Mouse (Mus musculus) embryonic facial prominence, embryonic 10.5 days (tissue): ENCODE data around the gene Tmco3. TPM values are rescaled to one million over a fixed set of nuclear protein-coding genes. Genes with fewer than 3 reads are reported as not detected.
A peak's percentile ranks its signal among the peaks of the same experiment; 100 is the strongest.

Experiments used
- DNase-seq: peaks from one replicate; pipeline ENCODE4 v3.0.0-alpha.2; 2017; ENCODE audit warnings: low spot score
- H3K27ac ChIP-seq: fragments of 300-500 bp; sonication (generic); replicated peaks from 2 replicates; pipeline ENCODE4 v1.5.1; 2016; ENCODE audit warnings: mild to moderate bottlenecking
- H3K27me3 ChIP-seq: fragments of 300-500 bp; sonication (generic); replicated peaks from 2 replicates; pipeline ENCODE4 v1.6.1; 2016; ENCODE audit warnings: low read depth, mild to moderate bottlenecking; ENCODE audit not compliant: poor library complexity, severe bottlenecking
- H3K36me3 ChIP-seq: fragments of 300-500 bp; sonication (generic); replicated peaks from 2 replicates; pipeline ENCODE4 v1.6.1; 2016; ENCODE audit warnings: mild to moderate bottlenecking, moderate library complexity
- H3K4me1 ChIP-seq: fragments of 300-500 bp; sonication (generic); 2 replicates; pipeline ENCODE4 v1.6.1; 2016
- H3K4me3 ChIP-seq: fragments of 300-500 bp; sonication (generic); 2 replicates; pipeline ENCODE4 v1.5.1; 2016; ENCODE audit warnings: mild to moderate bottlenecking, moderate library complexity
- H3K9me3 ChIP-seq: fragments of 300-500 bp; sonication (generic); 2 replicates; pipeline ENCODE4 v1.6.1; 2016; ENCODE audit warnings: mild to moderate bottlenecking
- WGBS: fragments of 180-500 bp; shearing (Covaris S2); methylation state at CpG from one replicate; pipeline ENCODE4 v1.1.7; 2016; 5-methylcytosine and 5-hydroxymethylcytosine counted together
- polyA plus RNA-seq: library from polyadenylated mRNA; unstranded; fragments of >200 nt; fragmentation: Nextera tagmentation; extraction: Ambion mirVana; gene quantifications from 2 replicates; pipeline ENCODE4 v1.2.1, GENCODE M21; 2016

Tmco3 gene
- polyA plus RNA-seq: 33.7 and 37.8 TPM in 2 replicates

GRCm38 (mm10) chr8:13287692-13288623 is at the start of gene Tmco3, which contains the start of gene Dcun1d2:
Tmco3 (plus strand) TSS chr8:13288190.
Dcun1d2 (minus strand) TSS chr8:13288131.
- WGBS: under 1% methylated on average over 79 of the region's 79 CpGs
- H3K4me1 ChIP-seq: peaks cover 21% of the 10 kb centered on the region

GRCm38 (mm10) chr8:13240055-13240454 is 47.9 kb upstream of the Tmco3 start:
- WGBS: 95% methylated on average over 9 of the region's 9 CpGs

More at GRCm38 (mm10) chr8:13287692-13288623, at the start of gene Tmco3, which contains the start of gene Dcun1d2:
- DNase-seq: peak; percentile 94
- H3K27ac ChIP-seq: peak within 1 kb of the TSS; percentile 95
- H3K4me3 ChIP-seq: peak within 1 kb of the TSS; percentile 88
- H3K36me3 ChIP-seq: peaks cover 14% of the 10 kb centered on the region
- no peaks in the 10 kb centered on the region for H3K9me3 ChIP-seq
- H3K27me3 ChIP-seq: no peaks in the 10 kb centered on the region

DNA sequence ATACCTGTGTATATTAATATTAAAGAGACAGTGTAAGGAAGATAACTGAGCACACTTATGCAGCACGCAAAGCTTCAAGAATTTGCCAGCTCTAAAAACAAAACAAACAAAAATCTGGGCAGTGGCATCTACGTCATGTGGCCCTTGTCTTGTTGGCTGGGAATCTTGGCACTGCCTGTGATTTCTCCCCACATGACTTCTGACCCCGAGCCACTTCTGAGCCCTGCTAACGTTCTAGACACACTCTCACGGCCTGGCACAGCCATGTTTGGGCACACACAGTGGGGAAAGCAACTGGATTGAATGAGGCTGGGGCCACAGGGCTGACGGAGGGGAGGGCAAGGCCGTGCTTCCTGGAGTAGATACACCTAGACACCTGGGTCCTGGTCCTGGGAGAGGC is 47.3 kb upstream of the Tmco3 start:
- H3K27me3 ChIP-seq: no peaks in the 10 kb centered on the region
- no peaks in the 10 kb centered on the region for H3K4me1 ChIP-seq
- no peaks in the 10 kb centered on the region for H3K9me3 ChIP-seq
- no peak overlapping the region for H3K27ac ChIP-seq
- DNase-seq: no peak
- no peaks in the 10 kb centered on the region for H3K36me3 ChIP-seq
- WGBS: 79% methylated on average over 7 of the region's 7 CpGs
- H3K4me3 ChIP-seq: no peak overlapping the region

More at GRCm38 (mm10) chr8:13240055-13240454, 47.9 kb upstream of the Tmco3 start:
- H3K4me3 ChIP-seq: no peak overlapping the region
- H3K36me3 ChIP-seq: no peaks in the 10 kb centered on the region
- no peaks in the 10 kb centered on the region for H3K27me3 ChIP-seq
- H3K27ac ChIP-seq: no peak overlapping the region
- no peaks in the 10 kb centered on the region for H3K9me3 ChIP-seq
- H3K4me1 ChIP-seq: no peaks in the 10 kb centered on the region
- no peak for DNase-seq

GRCm38 (mm10) chr8:13242985-13243870 is 44.8 kb upstream of the Tmco3 start:
- DNase-seq: no peak
- Histone ChIP-seq H3K4me1 (no peaks in the 10 kb centered on the region), H3K9me3 (no peaks in the 10 kb centered on the region), H3K36me3 (no peaks in the 10 kb centered on the region), H3K4me3 (no peak overlapping the region), H3K27me3 (no peaks in the 10 kb centered on the region), H3K27ac (no peak overlapping the region)
- 77% methylated on average over 10 of the region's 10 CpGs for WGBS

DNA sequence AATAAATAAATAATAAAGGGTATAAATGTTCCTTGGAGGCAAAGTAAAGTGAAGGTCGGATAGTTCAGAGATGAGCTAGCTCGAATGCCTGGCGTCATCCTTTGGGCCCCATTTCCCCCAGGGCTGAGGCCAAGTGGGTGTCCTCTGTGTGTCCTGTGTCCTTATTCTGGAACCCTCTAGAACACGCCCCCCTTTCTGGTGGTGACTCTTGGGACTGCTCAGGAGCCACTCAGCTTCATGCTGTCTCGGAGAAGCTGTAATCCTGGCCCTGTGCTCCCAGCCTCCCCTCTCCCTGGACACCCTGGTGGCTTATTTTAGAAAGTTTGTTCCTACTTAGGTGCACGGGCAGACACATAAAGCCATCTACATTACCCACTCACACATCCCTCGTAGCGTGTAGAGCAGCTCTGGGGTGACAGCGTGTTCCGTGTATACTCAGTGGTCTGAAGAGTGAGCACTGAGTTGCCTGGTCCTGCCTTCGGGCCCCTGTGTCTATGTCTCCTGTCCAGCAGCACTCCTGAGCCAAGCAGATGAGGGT is 43.6 kb upstream of the Tmco3 start:
- no peaks in the 10 kb centered on the region for H3K27me3 ChIP-seq
- H3K36me3 ChIP-seq: no peaks in the 10 kb centered on the region
- no peak for DNase-seq
- no peak overlapping the region for H3K4me3 ChIP-seq
- 89% methylated on average over 11 of the region's 11 CpGs for WGBS
- H3K9me3 ChIP-seq: no peaks in the 10 kb centered on the region
- no peaks in the 10 kb centered on the region for H3K4me1 ChIP-seq
- no peak overlapping the region for H3K27ac ChIP-seq

DNA sequence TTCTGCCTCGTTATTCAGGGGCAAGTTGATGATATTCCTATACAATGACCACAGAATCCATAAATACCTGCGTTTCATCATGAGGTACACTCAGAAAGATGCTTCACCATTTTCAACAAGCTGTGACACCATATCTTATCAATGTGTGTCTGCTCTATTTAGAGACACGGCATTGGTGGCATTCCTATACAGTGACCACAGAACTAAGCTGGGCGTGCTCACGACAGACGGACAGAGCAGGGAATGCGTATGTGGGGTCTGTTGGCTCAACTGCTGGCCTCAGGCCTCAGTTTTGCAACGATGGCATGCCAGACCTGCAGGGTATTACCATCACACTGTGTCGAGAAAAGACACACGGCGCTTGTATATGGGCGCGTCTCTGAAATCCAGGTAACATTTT is 35.2 kb upstream of the Tmco3 start:
- peaks cover 18% of the 10 kb centered on the region for H3K36me3 ChIP-seq
- DNase-seq: no peak
- WGBS: 89% methylated on average over 13 of the region's 13 CpGs
- H3K27ac ChIP-seq: no peak overlapping the region
- no peaks in the 10 kb centered on the region for H3K9me3 ChIP-seq
- no peak overlapping the region for H3K4me3 ChIP-seq
- no peaks in the 10 kb centered on the region for H3K27me3 ChIP-seq
- peaks cover 15% of the 10 kb centered on the region for H3K4me1 ChIP-seq

DNA sequence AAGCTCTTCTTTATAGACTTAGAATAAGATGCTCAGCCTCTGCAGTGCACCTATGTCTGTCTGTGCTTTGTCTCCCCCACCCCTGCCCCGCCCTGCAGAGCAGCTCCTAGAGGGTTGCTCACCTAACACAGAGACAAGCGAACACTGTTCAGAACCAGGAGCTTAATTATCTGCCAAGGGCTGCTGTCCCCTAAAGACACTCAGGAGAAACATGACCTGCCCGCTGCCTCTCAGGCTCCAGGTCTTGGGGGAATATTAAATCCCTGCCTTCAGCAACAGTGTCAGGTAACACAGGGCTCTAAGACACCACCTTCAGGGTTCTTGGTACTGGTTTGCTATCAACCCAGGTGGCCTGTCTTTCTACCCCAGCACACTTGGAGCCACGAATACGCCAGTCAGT is 34.6 kb upstream of the Tmco3 start:
- Histone ChIP-seq H3K36me3 (peaks cover 23% of the 10 kb centered on the region), H3K4me3 (no peak overlapping the region), H3K4me1 (peaks cover 15% of the 10 kb centered on the region), H3K27me3 (no peaks in the 10 kb centered on the region), H3K27ac (no peak overlapping the region), H3K9me3 (no peaks in the 10 kb centered on the region)
- WGBS: 73% methylated on average over 5 of the region's 5 CpGs
- no peak for DNase-seq

DNA sequence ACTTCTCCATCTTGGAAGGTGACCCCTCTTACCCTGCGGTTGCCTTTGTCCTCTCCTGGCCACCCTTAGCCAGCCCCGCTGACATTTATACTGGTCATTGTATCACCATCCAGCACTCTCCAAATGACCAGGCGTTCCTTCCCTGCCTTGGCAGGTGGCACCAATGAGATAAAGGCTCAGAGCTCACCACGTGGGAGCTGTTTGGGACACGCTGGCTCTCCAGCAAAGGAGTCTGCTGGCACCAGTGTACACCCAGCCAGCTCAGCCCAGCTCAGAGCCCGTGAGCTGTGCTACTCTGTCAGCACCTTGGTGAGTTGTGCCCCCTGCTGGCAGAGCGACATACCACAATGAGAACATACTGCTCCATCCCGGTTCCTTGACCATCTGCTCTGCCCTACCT is 34.0 kb upstream of the Tmco3 start, which contains the start of gene Adprhl1:
Gene Adprhl1 (minus strand): TSS at position 144 of the 400 bp plus-strand sequence.
- H3K4me3 ChIP-seq: no peak within 1 kb of the TSS
- WGBS: 35% methylated on average over 8 of the region's 8 CpGs
- H3K36me3 ChIP-seq: peaks cover 26% of the 10 kb centered on the region
- H3K9me3 ChIP-seq: no peaks in the 10 kb centered on the region
- no peak within 1 kb of the TSS for H3K27ac ChIP-seq
- peaks cover 15% of the 10 kb centered on the region for H3K4me1 ChIP-seq
- peak; percentile 73 for DNase-seq
- H3K27me3 ChIP-seq: no peaks in the 10 kb centered on the region

DNA sequence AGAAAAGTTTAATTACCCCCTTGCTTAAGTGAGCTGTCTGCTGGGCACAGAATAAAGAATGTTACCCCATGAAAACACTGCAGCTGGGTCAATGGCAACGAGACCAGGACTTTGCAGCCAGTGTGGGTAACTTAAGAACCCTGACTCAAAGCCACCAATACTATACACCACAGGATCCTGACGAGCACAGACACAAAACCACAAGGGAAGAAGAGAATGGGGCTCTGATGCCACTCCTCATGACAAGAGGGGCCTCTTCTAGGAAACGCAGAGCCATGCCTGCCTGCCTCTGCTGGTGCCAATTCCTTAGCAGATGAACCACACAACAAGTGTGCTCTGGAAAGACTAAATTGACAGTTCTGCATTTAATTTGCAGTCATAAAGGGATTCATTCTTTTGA is 24.6 kb upstream of the Tmco3 start:
- Histone ChIP-seq H3K27ac (no peak overlapping the region), H3K4me1 (no peaks in the 10 kb centered on the region), H3K9me3 (no peaks in the 10 kb centered on the region), H3K27me3 (no peaks in the 10 kb centered on the region), H3K36me3 (peaks cover 32% of the 10 kb centered on the region), H3K4me3 (no peak overlapping the region)
- DNase-seq: no peak
- WGBS: 72% methylated on average over 3 of the region's 3 CpGs

DNA sequence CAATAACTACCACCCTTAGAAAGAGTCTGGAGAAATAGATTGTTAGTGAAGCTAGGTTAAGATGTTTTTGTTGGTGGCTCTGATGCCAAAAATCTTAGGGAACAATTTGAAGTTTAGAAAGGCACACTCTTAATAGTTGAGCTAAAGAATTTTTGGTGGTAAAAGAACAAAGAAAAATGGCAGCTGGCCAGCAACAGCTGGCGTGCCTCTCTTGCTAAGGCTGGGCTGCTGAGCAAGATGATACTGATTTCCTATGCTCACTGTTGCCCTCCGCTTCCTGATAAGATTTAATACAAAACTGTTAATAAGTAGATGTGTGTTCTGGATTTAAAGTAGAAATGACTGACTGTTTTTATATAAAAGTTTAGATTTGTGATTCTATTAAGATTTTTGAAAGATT is 20.4 kb upstream of the Tmco3 start:
- Histone ChIP-seq H3K36me3 (peaks cover 48% of the 10 kb centered on the region), H3K4me3 (no peak overlapping the region), H3K9me3 (no peaks in the 10 kb centered on the region), H3K27ac (no peak overlapping the region), H3K4me1 (no peaks in the 10 kb centered on the region), H3K27me3 (no peaks in the 10 kb centered on the region)
- 88% methylated on average over 2 of the region's 2 CpGs for WGBS
- DNase-seq: no peak

GRCm38 (mm10) chr8:13272834-13273233 is 15.2 kb upstream of the Tmco3 start:
- DNase-seq: no peak
- H3K4me3 ChIP-seq: no peak overlapping the region
- WGBS: 89% methylated on average over 5 of the region's 5 CpGs

DNA sequence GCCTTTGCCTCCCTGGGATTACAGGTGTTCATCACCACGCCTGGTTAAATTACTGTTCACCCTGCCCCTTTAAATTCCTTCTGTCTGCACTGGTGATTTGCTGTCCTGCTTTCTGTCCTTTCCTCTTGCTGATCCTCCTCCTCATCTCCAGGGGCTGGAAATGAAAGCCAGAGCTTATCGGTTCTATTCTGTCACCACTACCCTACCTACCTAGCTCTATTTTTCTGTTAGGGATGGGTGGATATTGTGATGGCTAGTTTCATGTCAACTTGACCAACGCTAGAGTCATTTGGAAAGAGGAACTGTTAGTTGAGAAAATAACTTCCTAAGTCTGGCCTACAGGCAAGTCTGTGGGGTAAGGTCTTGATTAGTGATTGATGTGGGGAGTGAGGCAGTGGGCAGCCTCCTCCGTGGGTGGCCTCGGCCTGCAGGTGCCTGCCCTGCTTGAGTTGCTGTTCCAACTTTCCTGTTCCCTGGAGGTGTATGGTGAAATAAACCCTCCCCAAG is 11.0 kb upstream of the Tmco3 start:
- no peaks in the 10 kb centered on the region for H3K4me1 ChIP-seq
- 84% methylated on average over 5 of the region's 5 CpGs for WGBS
- no peak for DNase-seq
- no peak overlapping the region for H3K4me3 ChIP-seq
- H3K27me3 ChIP-seq: no peaks in the 10 kb centered on the region
- H3K9me3 ChIP-seq: no peaks in the 10 kb centered on the region
- H3K36me3 ChIP-seq: peaks cover 29% of the 10 kb centered on the region
- H3K27ac ChIP-seq: no peak overlapping the region

More at GRCm38 (mm10) chr8:13272834-13273233, 15.2 kb upstream of the Tmco3 start:
- no peak overlapping the region for H3K27ac ChIP-seq
- no peaks in the 10 kb centered on the region for H3K4me1 ChIP-seq
- H3K27me3 ChIP-seq: no peaks in the 10 kb centered on the region
- H3K9me3 ChIP-seq: no peaks in the 10 kb centered on the region
- H3K36me3 ChIP-seq: peaks cover 61% of the 10 kb centered on the region
